ENCODE assay signal across 21 mouse cellular contexts in genomic region chrX:94150471-94150870, GRCm38 (mm10).
"Had no signal": no experiment of that assay in that cellular context is flagged by ENCODE, and none has a peak within 500 bp of the region (broad histone marks: within the 10 kb centered on the region; RNA-seq: fewer than 3 reads in every experiment).

No protein-coding gene starts in this region.

- DNase-seq: liver, embryonic 13.5 days; liver, postnatal 0 days; lung, adult 2 months; lung, postnatal 14 days; lung, postnatal 36 days; right cerebral cortex, postnatal 14 days; right cerebral cortex, postnatal 4 days; spleen, adult 18-20 months; thymus, adult 2 months; thymus, postnatal 14 days; thymus, postnatal 36 days had no signal

- H3K36me3 ChIP-seq: liver, embryonic 13.5 days; liver, embryonic 15.5 days; lung, embryonic 15.5 days; midbrain, embryonic 13.5 days; midbrain, embryonic 15.5 days; neural tube, embryonic 12.5 days; stomach, embryonic 15.5 days had no signal

- H3K4me1 ChIP-seq: liver, embryonic 13.5 days; liver, embryonic 15.5 days; lung, embryonic 15.5 days; midbrain, embryonic 13.5 days; midbrain, embryonic 15.5 days; neural tube, embryonic 12.5 days; stomach, embryonic 15.5 days had no signal

- H3K9ac ChIP-seq: liver, embryonic 13.5 days; liver, embryonic 15.5 days; liver, postnatal 0 days; lung, embryonic 15.5 days; midbrain, embryonic 13.5 days; midbrain, embryonic 15.5 days; neural tube, embryonic 12.5 days; stomach, embryonic 15.5 days had no signal

- H3K27ac ChIP-seq: liver, embryonic 13.5 days; liver, embryonic 15.5 days; lung, embryonic 15.5 days; macrophage; midbrain, embryonic 13.5 days; midbrain, embryonic 15.5 days; neural tube, embryonic 12.5 days; stomach, embryonic 15.5 days; stomach, postnatal 0 days had no signal

- H3K4me3 ChIP-seq: liver, embryonic 13.5 days; liver, embryonic 15.5 days; lung, embryonic 15.5 days; megakaryocyte, embryonic 14.5 days; midbrain, embryonic 13.5 days; midbrain, embryonic 15.5 days; neural tube, embryonic 12.5 days; stomach, embryonic 15.5 days had no signal

- H3K9me3 ChIP-seq: liver, embryonic 13.5 days; liver, embryonic 15.5 days; lung, embryonic 15.5 days; megakaryocyte, embryonic 14.5 days; midbrain, embryonic 13.5 days; midbrain, embryonic 15.5 days; neural tube, embryonic 12.5 days; stomach, embryonic 15.5 days had no signal

- ATAC-seq: liver, postnatal 0 days; lung, postnatal 0 days; midbrain, embryonic 13.5 days; midbrain, embryonic 15.5 days had no signal
